Mouse (Mus musculus): Measurements from ENCODE around the gene Hnrnpa1.

- no peak for TF ChIP-seq POLR2A (IDR thresholded peaks at IDR 0.05; ENCODE audit: borderline replicate concordance, extremely low read depth, insufficient read depth, insufficient read length, poor library complexity, severe bottlenecking)
- TF ChIP-seq CTCF (IDR thresholded peaks at IDR 0.05; ENCODE audit: borderline replicate concordance, extremely low read depth, insufficient read depth, insufficient read length), result peak; percentile 73
Measured at GRCm38 (mm10) chr15:103190531-103191462, 49.4 kb upstream of the Hnrnpa1 start.
